Mouse (Mus musculus): ENCODE measurements around the gene E2f4. TPM values are rescaled to one million over a fixed set of nuclear protein-coding genes. Genes with fewer than 3 reads are reported as not detected.
A peak's percentile ranks its signal among the peaks of the same experiment; 100 is the strongest.

The E2f4 gene
- polyA plus RNA-seq, 1 experiment from 2014 or later = 266 TPM

DNA sequence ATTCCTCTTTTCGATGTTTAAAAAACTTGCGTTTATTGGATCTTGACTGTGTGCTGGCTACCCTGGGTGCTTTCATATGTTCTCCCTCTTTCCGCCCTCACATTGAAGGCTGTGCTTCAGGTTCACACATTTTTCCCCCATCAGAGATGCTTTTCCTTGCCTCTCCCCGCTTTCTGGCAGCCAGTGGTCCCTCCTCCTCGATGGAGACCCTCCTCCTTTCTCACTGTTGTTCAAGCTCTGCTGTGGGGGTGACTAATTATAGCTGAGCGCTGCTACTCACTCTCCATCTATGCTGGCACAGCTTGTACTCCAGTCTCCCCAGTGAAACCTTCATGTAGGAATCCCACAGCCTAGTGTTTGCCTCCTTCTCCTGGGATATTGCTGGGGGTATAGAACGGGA, 52.7 kb downstream of the E2f4 start:
- Histone ChIP-seq H3K4me3 (ENCODE audit: low read depth, low read length) (no peak overlapping the region), H3K4me1 (replicated peaks; ENCODE audit: control insufficient read depth, insufficient read depth, low read length) (peaks cover 23% of the 10 kb centered on the region), H3K9me3 (ENCODE audit: control insufficient read depth, low read length) (no peaks in the 10 kb centered on the region), H3K36me3 (ENCODE audit: control insufficient read depth, insufficient read depth, low read length) (no peaks in the 10 kb centered on the region), H3K4me2 (peak overlapping the region; percentile 83; the same call in 1 of the 2 replicates), H3K9ac (ENCODE audit: low read depth, low read length) (no peak overlapping the region), H3K27me3 (replicated peaks; ENCODE audit: control insufficient read depth, insufficient read depth, low read length) (peaks cover 29% of the 10 kb centered on the region), H3K27ac (ENCODE audit: low read depth, low read length) (no peak overlapping the region)
- no peak for DNase-seq (ENCODE audit: low spot score)
- ATAC-seq (replicated peaks; ENCODE audit: low FRiP score) = no peak
- WGBS = 47% methylated on average over 7 of the region's 7 CpGs

DNA sequence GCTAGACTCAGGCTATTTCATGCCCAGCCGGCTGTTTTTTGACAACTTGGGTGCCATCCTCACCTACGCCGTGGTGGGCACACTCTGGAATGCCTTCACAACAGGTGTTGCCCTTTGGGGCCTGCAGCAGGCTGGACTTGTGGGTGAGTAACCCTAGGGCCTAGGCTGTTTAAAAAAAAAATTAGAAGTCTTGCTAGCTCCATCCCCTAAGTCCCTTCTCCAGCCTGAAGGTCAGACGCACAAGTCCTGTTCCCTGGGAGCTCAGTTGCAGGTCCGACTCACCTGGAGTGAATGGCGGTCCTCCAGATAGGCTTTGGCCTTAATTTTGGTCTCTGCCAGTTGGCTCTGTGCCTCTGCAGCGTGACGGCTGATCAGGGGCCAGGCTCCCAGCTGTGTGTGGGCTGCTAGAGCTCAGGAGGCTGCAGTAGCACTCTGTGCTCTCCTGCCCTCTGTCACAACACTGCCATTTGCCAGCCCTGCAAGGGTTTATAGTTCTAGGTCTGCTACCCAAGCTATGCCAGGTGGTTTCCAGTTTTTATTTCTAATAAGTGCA, 56.2 kb downstream of the E2f4 start:
- no peak overlapping the region for H3K4me3 ChIP-seq (ENCODE audit: low read depth, low read length)
- H3K4me2 ChIP-seq = no peak overlapping the region
- no peak overlapping the region for H3K27ac ChIP-seq (ENCODE audit: low read depth, low read length)
- peaks cover 11% of the 10 kb centered on the region for H3K4me1 ChIP-seq (replicated peaks; ENCODE audit: control insufficient read depth, insufficient read depth, low read length)
- WGBS = 83% methylated on average over 8 of the region's 8 CpGs
- ATAC-seq (replicated peaks; ENCODE audit: low FRiP score) (no peak), DNase-seq (ENCODE audit: low spot score) (no peak)
- H3K27me3 ChIP-seq (replicated peaks; ENCODE audit: control insufficient read depth, insufficient read depth, low read length) = peaks cover 26% of the 10 kb centered on the region
- H3K9ac ChIP-seq (ENCODE audit: low read depth, low read length) = no peak overlapping the region
- no peaks in the 10 kb centered on the region for H3K9me3 ChIP-seq (ENCODE audit: control insufficient read depth, low read length)
- no peaks in the 10 kb centered on the region for H3K36me3 ChIP-seq (ENCODE audit: control insufficient read depth, insufficient read depth, low read length)

DNA sequence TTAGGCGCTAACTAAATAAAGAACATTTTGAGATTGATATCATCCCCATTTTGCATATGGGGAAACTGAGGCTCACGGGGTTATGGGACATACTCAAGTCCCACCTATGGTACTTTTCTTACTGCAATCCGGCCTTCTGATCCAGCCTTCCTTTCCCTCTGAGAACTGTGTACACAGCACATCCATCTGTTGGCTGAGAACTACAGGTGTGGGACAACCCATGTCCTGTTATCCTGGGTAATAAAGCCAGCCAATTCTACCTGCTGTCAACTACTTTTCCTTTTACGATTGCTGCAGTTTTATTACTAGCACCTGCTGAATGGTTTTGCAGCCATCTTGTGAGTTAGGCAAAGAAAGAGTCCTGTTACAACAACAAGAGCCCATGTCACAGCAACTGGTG, 57.1 kb downstream of the E2f4 start:
- DNase-seq (ENCODE audit: low spot score) (no peak), ATAC-seq (replicated peaks; ENCODE audit: low FRiP score) (no peak)
- Histone ChIP-seq H3K4me3 (ENCODE audit: low read depth, low read length) (no peak overlapping the region), H3K27ac (ENCODE audit: low read depth, low read length) (no peak overlapping the region), H3K36me3 (ENCODE audit: control insufficient read depth, insufficient read depth, low read length) (no peaks in the 10 kb centered on the region), H3K4me1 (replicated peaks; ENCODE audit: control insufficient read depth, insufficient read depth, low read length) (0 out of 2 replicates have a peak, but pooled peaks cover 4% of the 10 kb centered on the region), H3K9me3 (ENCODE audit: control insufficient read depth, low read length) (no peaks in the 10 kb centered on the region), H3K4me2 (no peak overlapping the region), H3K9ac (ENCODE audit: low read depth, low read length) (no peak overlapping the region), H3K27me3 (replicated peaks; ENCODE audit: control insufficient read depth, insufficient read depth, low read length) (peaks cover 17% of the 10 kb centered on the region)
- WGBS = 88% methylated on average over 4 of the region's 4 CpGs

MicroRNAs within 50 kb of the gene (microRNA counts, 519-probe panel; counts per million panel counts)
- microRNA mmu-miR-328 = 2,944 counts per million, percentile 11 among the panel's probes with 10 or more counts

Small RNA genes within 50 kb of the gene (microRNA-seq; reads per million reads assigned to microRNA genes)
- gene Gm27320 (ENCODE audit: borderline number of aligned reads) = not detected
- 367 reads per million, percentile 62 among the genes with 10 or more reads in this experiment for gene Mir328 (ENCODE audit: borderline number of aligned reads)

Other genes with a start within 250 kb of the E2f4 start
- not detected in 2 replicates for gene Ces3a, start 249.1 kb upstream of the E2f4 start, polyA plus RNA-seq (2014; fragmentation: Nextera tagmentation; extraction: Ambion mirVana)
- gene Ces3b, start 213.9 kb upstream of the E2f4 start, polyA plus RNA-seq (2014; fragmentation: Nextera tagmentation; extraction: Ambion mirVana) = not detected in 2 replicates
- not detected in 2 replicates for gene Ces4a, start 165.9 kb upstream of the E2f4 start, polyA plus RNA-seq (2014; fragmentation: Nextera tagmentation; extraction: Ambion mirVana)
- 31.1 and 32.7 TPM in 2 replicates for gene Cbfb, start 127.0 kb upstream of the E2f4 start, polyA plus RNA-seq (2014; fragmentation: Nextera tagmentation; extraction: Ambion mirVana)
- gene D230025D16Rik, start 72.5 kb upstream of the E2f4 start, polyA plus RNA-seq (2014; fragmentation: Nextera tagmentation; extraction: Ambion mirVana) = 24.0 and 25.2 TPM in 2 replicates
- 4.2 and 4.4 TPM in 2 replicates for gene B3gnt9, start 42.5 kb upstream of the E2f4 start, polyA plus RNA-seq (2014; fragmentation: Nextera tagmentation; extraction: Ambion mirVana)
- 23.1 and 23.2 TPM in 2 replicates for gene Tradd, start 33.1 kb upstream of the E2f4 start, polyA plus RNA-seq (2014; fragmentation: Nextera tagmentation; extraction: Ambion mirVana)
- 2.0 and 2.4 TPM in 2 replicates for gene Fbxl8, start 33.0 kb upstream of the E2f4 start, polyA plus RNA-seq (2014; fragmentation: Nextera tagmentation; extraction: Ambion mirVana)
- gene Hsf4, start 27.9 kb upstream of the E2f4 start, polyA plus RNA-seq (2014; fragmentation: Nextera tagmentation; extraction: Ambion mirVana) = 0.19 TPM in 1 of 2 replicates, not detected in the other
- gene Nol3, start 21.5 kb upstream of the E2f4 start, polyA plus RNA-seq (2014; fragmentation: Nextera tagmentation; extraction: Ambion mirVana) = 0.14 and 0.51 TPM in 2 replicates
- gene 4931428F04Rik, start 7.8 kb upstream of the E2f4 start, polyA plus RNA-seq (2014; fragmentation: Nextera tagmentation; extraction: Ambion mirVana) = 4.7 and 5.1 TPM in 2 replicates
- 13.7 and 19.6 TPM in 2 replicates for gene Exoc3l, start 1.6 kb upstream of the E2f4 start, polyA plus RNA-seq (2014; fragmentation: Nextera tagmentation; extraction: Ambion mirVana)
- 2.6 and 3.0 TPM in 2 replicates for gene Elmo3, start 7.9 kb downstream of the E2f4 start, polyA plus RNA-seq (2014; fragmentation: Nextera tagmentation; extraction: Ambion mirVana)
- 5.7 and 6.2 TPM in 2 replicates for gene Lrrc29, start 28.6 kb downstream of the E2f4 start, polyA plus RNA-seq (2014; fragmentation: Nextera tagmentation; extraction: Ambion mirVana)
- 138 and 142 TPM in 2 replicates for gene Tmem208, start 28.7 kb downstream of the E2f4 start, polyA plus RNA-seq (2014; fragmentation: Nextera tagmentation; extraction: Ambion mirVana)
- gene Fhod1, start 50.3 kb downstream of the E2f4 start, polyA plus RNA-seq (2014; fragmentation: Nextera tagmentation; extraction: Ambion mirVana) = 2.3 and 3.1 TPM in 2 replicates
- 1.5 and 1.6 TPM in 2 replicates for gene Slc9a5, start 51.2 kb downstream of the E2f4 start, polyA plus RNA-seq (2014; fragmentation: Nextera tagmentation; extraction: Ambion mirVana)
- 0.30 TPM in 1 of 2 replicates, not detected in the other for gene Plekhg4, start 75.6 kb downstream of the E2f4 start, polyA plus RNA-seq (2014; fragmentation: Nextera tagmentation; extraction: Ambion mirVana)
- not detected in 2 replicates for gene Kctd19, start 115.8 kb downstream of the E2f4 start, polyA plus RNA-seq (2014; fragmentation: Nextera tagmentation; extraction: Ambion mirVana)
- gene Lrrc36, start 115.9 kb downstream of the E2f4 start, polyA plus RNA-seq (2014; fragmentation: Nextera tagmentation; extraction: Ambion mirVana) = 0.19 TPM in 1 of 2 replicates, not detected in the other
- 3.1 and 3.2 TPM in 2 replicates for gene Tppp3, start 173.9 kb downstream of the E2f4 start, polyA plus RNA-seq (2014; fragmentation: Nextera tagmentation; extraction: Ambion mirVana)
- gene Zdhhc1, start 199.2 kb downstream of the E2f4 start, polyA plus RNA-seq (2014; fragmentation: Nextera tagmentation; extraction: Ambion mirVana) = 6.4 and 8.9 TPM in 2 replicates
- gene Hsd11b2, start 221.1 kb downstream of the E2f4 start, polyA plus RNA-seq (2014; fragmentation: Nextera tagmentation; extraction: Ambion mirVana) = 13.8 and 16.4 TPM in 2 replicates

Measured in liver, embryonic 11.5 days (tissue).